Mouse (Mus musculus) left cerebral cortex, postnatal 4 days (tissue): ENCODE data around the gene Cd79a. TPM values are rescaled to one million over a fixed set of nuclear protein-coding genes. Genes with fewer than 3 reads are reported as not detected.

Source experiments
- DNase-seq: peaks from one replicate; pipeline ENCODE4 v3.0.0-alpha.2; 2022
- intact Hi-C: fragments of 180-260 bp; cut with DNase I; formaldehyde crosslinking; loops from one replicate; pipeline ENCODE4 v1.15.1; 2025
- total RNA-seq, 2 experiments: library from RNA; stranded (reverse); gene quantifications; 2 replicates each; pipeline ENCODE4 v1.2.3; 2021

Cd79a gene
- total RNA-seq, 2 experiments from 2014 or later, result 0.24 to 0.52 TPM

GRCm38 (mm10) chr7:24912480-24912879 lies 15.3 kb downstream of the Cd79a start:
- intact Hi-C loops, result no loop called here
- DNase-seq, result no peak

- DNase-seq, result no peak
- intact Hi-C loops, result no loop called here
These were observed 21.7 kb downstream of the Cd79a start for GRCm38 (mm10) chr7:24918763-24919323.

- DNase-seq, result peak; percentile 75
- intact Hi-C loops, result no loop called here
These were observed 22.5 kb downstream of the Cd79a start for GRCm38 (mm10) chr7:24919728-24920127.

- no peak for DNase-seq
- intact Hi-C loops, result no loop called here
These were observed 33.3 kb downstream of the Cd79a start for GRCm38 (mm10) chr7:24930475-24930874.

- DNase-seq, result no peak
- intact Hi-C loops, result no loop called here
These were observed 34.5 kb downstream of the Cd79a start for GRCm38 (mm10) chr7:24931651-24932050.

- intact Hi-C loops, result no loop called here
- DNase-seq, result no peak
These were observed 46.5 kb downstream of the Cd79a start for GRCm38 (mm10) chr7:24943641-24944040.

GRCm38 (mm10) chr7:24944257-24944950 lies 47.2 kb downstream of the Cd79a start, which contains the start of gene Gm4881:
Gene Gm4881, minus strand, starts transcription at chr7:24944494.
- intact Hi-C loops, result no loop called here
- DNase-seq, result no peak

- DNase-seq, result no peak
- intact Hi-C loops, result no loop called here
These were observed 50.3 kb downstream of the Cd79a start for GRCm38 (mm10) chr7:24947316-24948048.

GRCm38 (mm10) chr7:24948774-24949173 lies 51.6 kb downstream of the Cd79a start:
- intact Hi-C loops, result no loop called here
- no peak for DNase-seq

GRCm38 (mm10) chr7:24949958-24950623 lies 52.9 kb downstream of the Cd79a start:
- DNase-seq, result peak; percentile 85
- intact Hi-C loops, result no loop called here

Other genes starting within 250 kb of the Cd79a start
- gene Tex101, start 220.7 kb upstream of the Cd79a start, total RNA-seq, result not detected
- gene BC049730, start 188.1 kb upstream of the Cd79a start, total RNA-seq, result not detected
- not detected for gene Gm4763, start 170.5 kb upstream of the Cd79a start, total RNA-seq
- not detected for gene Cd177, start 137.1 kb upstream of the Cd79a start, total RNA-seq
- gene Ceacam10, start 120.2 kb upstream of the Cd79a start, total RNA-seq, result not detected
- 1 to 10 TPM; 3.1 to 7.4 TPM for gene Gm9844, start 35.2 kb upstream of the Cd79a start, total RNA-seq
- gene Lypd4, start 27.4 kb upstream of the Cd79a start, total RNA-seq, result not detected
- not detected for gene Dmrtc2, start 27.3 kb upstream of the Cd79a start, total RNA-seq
- gene Rps19, start 13.0 kb upstream of the Cd79a start, total RNA-seq, result 1,000 to 10,000 TPM in 1 of 2 experiments, 100 to 1,000 TPM in 1; 915 to 1,028 TPM
- 100 to 1,000 TPM; 143 to 147 TPM for gene Arhgef1, start 5.5 kb downstream of the Cd79a start, total RNA-seq
- gene Gm4881, start 47.1 kb downstream of the Cd79a start, total RNA-seq, result not detected
- 100 to 1,000 TPM; 246 to 251 TPM for gene Rabac1, start 75.4 kb downstream of the Cd79a start, total RNA-seq
- 1,000 to 10,000 TPM; 1,141 to 1,280 TPM for gene Atp1a3, start 108.6 kb downstream of the Cd79a start, total RNA-seq
- 100 to 1,000 TPM; 204 to 219 TPM for gene Grik5, start 175.0 kb downstream of the Cd79a start, total RNA-seq
- 10 to 100 TPM; 25.2 to 26.9 TPM for gene Zfp574, start 175.2 kb downstream of the Cd79a start, total RNA-seq